Mouse (Mus musculus): Measurements from ENCODE around the gene Dlx1.

Gene Dlx1

DNA sequence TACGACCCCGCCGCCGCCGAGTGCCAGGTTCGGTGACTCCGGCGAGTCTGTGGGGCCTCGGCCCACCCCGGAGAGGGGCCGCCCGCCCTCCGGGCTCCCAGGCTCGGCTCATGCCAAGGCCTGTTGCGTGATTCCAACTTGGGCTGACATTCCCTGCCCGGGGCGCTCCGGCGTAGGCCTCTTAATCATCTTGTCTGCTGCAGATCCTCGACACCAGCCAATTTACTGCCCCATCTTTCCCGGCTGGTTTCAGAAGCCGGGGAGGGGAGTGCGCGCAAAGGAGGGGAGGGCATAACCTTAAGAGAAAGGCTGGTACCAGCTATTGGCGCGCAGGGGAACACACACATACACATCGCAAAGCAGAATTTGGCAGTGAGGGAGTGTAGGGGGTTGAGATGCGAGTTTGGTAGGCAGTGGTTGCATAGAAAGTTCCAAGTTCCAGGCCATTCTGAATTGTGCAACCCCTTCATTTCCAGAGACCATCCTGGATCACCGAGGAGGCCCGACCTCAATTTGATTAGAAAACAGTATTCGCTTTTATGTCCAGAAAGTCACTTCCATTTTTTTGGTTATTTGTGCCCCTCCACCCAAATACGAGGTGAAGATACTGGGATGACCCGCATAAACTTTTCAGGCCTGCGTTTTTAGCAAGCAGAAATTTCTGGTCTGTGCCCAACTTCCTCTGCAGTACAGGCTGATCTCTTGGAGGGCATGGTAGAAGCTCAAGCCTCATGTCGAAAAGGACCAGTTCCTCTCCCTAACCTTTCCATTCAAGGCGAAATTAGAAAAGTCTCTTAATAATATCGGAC, 13.7 kb downstream of the Dlx1 start:
- POLR2A ChIA-PET, result interaction anchor here in 2 of 4 experiments (1.0 to 7.2 kb wide), 4 partner anchors 8 to 89 kb away, joined by 3 to 58 read pairs (median 34); partner anchors contain the start of genes Dlx1 (in 1 of the 2) and Metap1d (in 1 of the 2)
- CTCF ChIA-PET, result interaction anchor here in 1 of 4 experiments (1.1 kb wide), 1 partner anchor 12 kb away, joined by 3 read pairs; no protein-coding TSS in a partner anchor

- ChIA-PET CTCF (interaction anchor here in 1 of 4 experiments (1.1 kb wide), 1 partner anchor 13 kb away, joined by 3 read pairs; no protein-coding TSS in a partner anchor), POLR2A (interaction anchor here in 2 of 4 experiments (1.5 to 7.2 kb wide), 4 partner anchors 9 to 14 kb away, joined by 7 to 58 read pairs (median 34); partner anchors contain the start of gene Dlx1 (in 1 of the 2))
Observed at GRCm38 (mm10) chr2:71542227-71542815, 14.4 kb downstream of the Dlx1 start.

- ChIA-PET POLR2A (interaction anchor here (0.6 to 7.2 kb wide), 7 partner anchors 10 to 186 kb away, joined by 3 to 58 read pairs (median 7); partner anchors contain the start of gene Dlx1 (in 1 of the 4)), CTCF (no interaction called here)
Observed at GRCm38 (mm10) chr2:71542816-71543301, 14.9 kb downstream of the Dlx1 start.

DNA sequence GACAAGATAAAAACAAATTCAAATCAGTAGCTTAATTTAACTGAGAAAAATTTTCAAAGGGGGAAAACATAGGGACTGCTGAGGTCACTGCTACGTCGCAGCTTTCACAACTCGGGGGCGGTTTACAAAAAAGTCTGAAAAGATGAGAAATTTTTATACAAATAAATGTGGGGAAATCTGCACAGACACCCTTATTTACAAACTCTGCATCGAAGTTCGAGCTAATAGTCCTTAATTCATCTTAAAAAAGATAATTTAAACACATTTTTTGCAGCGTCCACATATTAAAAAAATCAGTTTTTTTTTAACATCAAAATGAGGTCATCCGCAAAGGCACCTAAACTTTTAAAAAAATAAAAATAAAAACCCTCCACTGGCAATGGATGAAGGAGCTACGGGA, 15.6 kb downstream of the Dlx1 start:
- ChIA-PET POLR2A (interaction anchor here in 3 of 4 experiments (0.6 to 7.2 kb wide), 6 partner anchors 10 to 187 kb away, joined by 3 to 58 read pairs (median 10); partner anchors contain the start of gene Dlx1 (in 1 of the 3)), CTCF (no interaction called here)

DNA sequence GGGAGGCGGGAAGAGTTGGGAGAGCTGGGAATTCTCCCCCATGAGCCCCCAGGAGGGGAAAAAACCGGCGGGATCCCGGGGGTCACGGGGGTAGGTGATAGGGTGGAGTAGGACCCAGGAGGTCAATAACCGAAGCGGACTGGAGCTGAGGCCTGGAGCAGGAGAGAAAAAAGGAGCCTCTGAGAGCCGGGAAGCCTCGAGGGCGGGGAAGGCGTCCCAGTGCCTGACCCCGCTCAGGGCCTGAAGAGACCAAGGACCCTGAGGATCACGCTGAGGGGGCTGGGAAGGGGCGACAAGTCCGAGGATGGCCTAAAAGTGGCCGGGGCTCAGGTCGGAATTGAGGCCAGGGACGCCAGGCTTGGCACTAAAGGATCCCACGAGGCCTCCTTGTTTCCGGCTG, 16.0 kb downstream of the Dlx1 start:
- ChIA-PET POLR2A (interaction anchor here in 3 of 4 experiments (0.8 to 7.2 kb wide), 8 partner anchors 7 to 173 kb away, joined by 3 to 58 read pairs (median 6); partner anchors contain the start of gene Dlx1 (in 1 of the 3)), CTCF (no interaction called here)

DNA sequence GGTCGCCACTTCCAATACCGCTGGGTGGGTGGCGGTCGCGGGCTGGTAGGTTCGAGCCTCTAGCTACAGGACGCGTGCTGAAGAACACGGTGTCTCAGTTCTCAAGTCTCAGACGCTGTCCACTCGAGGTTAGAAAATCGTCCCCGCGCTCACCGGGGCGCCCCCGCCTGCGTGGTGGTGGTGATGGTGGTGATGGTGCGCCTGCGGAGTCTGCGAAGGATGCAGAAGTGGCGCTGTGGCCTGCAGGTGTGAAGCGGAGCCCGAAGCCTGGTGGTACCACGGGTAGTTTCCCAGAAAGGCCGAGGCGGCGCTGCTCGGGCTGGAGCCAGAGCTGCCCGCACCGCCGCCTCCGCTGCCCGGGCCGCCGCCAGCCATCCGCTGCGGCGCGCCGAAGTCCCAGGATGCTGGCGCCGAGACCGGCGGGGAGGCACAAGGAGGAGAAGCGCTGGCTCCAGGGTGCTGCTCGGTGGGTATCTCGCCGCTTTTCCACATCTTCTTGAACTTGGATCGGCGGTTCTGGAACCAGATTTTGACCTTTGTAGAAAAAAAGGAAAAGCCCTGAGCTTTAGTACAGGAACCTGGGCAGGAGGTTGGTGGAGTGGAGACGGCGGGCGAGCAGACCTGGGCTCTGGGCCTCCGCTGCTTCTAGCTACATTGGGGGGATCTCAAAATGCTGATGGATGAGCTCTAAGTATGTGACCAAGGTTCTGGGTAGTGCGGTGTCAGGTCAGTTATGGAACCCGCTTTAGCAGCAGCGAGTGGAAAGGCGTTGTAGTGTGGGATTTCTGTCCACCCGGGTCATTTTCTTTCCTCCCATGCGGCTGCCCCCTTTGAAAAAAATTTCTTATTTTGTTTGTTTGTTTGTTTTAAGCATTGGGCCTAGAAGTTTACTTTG, 16.7 kb downstream of the Dlx1 start:
- ChIA-PET POLR2A (interaction anchor here (0.5 to 7.2 kb wide), 16 partner anchors 8 to 404 kb away, joined by 3 to 58 read pairs (median 4); partner anchors contain the start of gene Dlx1 (in 1 of the 4)), CTCF (interaction anchor here in 1 of 4 experiments (1.1 kb wide), 1 partner anchor 17 kb away, joined by 4 read pairs; the partner anchor contains the start of gene Dlx1)

- POLR2A ChIA-PET, result interaction anchor here (0.6 to 7.2 kb wide), 16 partner anchors 9 to 405 kb away, joined by 3 to 58 read pairs (median 4); partner anchors contain the start of genes Dlx1 (in 1 of the 4), Dync1i2 (in 1 of the 4) and Metap1d (in 1 of the 4)
- CTCF ChIA-PET, result interaction anchor here in 1 of 4 experiments (1.1 kb wide), 1 partner anchor 17 kb away, joined by 4 read pairs; the partner anchor contains the start of gene Dlx1
Observed at GRCm38 (mm10) chr2:71545401-71545881, 17.5 kb downstream of the Dlx1 start.

- ChIA-PET POLR2A (interaction anchor here (0.8 to 7.2 kb wide), 14 partner anchors 11 to 406 kb away, joined by 3 to 58 read pairs (median 4); partner anchors contain the start of genes Dlx1 (in 1 of the 4), Dync1i2 (in 1 of the 4) and Metap1d (in 1 of the 4)), CTCF (interaction anchor here in 2 of 4 experiments (1.4 to 1.7 kb wide), 2 partner anchors 10 kb away, joined by 3 to 5 read pairs; no protein-coding TSS in a partner anchor)
Observed at GRCm38 (mm10) chr2:71545882-71546639, 18.1 kb downstream of the Dlx1 start.

DNA sequence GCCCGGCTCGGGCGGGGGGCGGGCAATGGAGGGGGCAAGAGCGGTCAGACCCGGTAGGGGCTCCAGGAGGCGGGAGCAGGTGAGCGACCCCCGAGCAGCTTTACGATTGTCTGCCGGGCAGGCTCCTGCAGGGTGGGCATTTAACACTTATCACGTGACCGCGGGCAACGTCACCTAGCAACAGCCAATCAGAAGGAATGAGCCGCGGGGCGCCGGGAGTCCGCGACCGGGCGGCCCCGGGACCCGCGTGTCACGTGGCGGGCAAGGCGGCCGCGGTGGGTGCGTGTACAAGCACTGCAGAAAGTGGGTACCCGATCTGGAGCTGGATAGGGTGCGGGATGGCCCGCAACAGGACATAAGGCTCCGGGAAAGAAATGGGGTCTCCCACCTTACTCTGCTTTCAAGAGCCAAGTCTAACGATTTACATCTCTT, 18.7 kb downstream of the Dlx1 start, which contains the start of gene Dlx2:
Dlx2 (minus strand) TSS at position 115 of the 432 bp plus-strand sequence.
- CTCF ChIA-PET, result interaction anchor here in 2 of 4 experiments (1.4 to 1.7 kb wide), 2 partner anchors 10 kb away, joined by 3 to 5 read pairs; no protein-coding TSS in a partner anchor
- POLR2A ChIA-PET, result interaction anchor here in 3 of 4 experiments (0.5 to 7.2 kb wide), 10 partner anchors 12 to 335 kb away, joined by 3 to 58 read pairs (median 4); partner anchors contain the start of genes Metap1d (in 2 of the 3), Dlx1 (in 1 of the 3) and Dync1i2 (in 1 of the 3)

DNA sequence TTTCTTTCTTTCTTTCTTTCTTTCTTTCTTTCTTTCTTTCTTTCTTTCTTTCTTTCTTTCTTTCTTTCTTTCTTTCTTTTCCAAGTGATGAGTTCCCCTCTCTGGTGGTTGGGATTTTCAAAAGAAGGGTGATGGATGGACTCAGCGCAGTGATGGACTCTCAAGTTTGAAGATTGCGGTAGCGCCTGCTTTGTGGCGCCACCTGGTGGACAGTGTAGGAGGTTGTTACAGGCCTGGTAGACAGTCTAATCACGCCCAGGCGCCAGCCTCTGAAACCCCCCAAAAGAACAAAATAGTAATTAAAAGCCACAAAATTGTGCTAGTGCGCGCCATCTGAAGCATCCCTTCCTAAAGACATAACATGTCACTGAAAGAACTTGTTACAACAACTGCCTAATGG, 19.9 kb downstream of the Dlx1 start:
- CTCF ChIA-PET, result interaction anchor here in 1 of 4 experiments (1.7 kb wide), 1 partner anchor 8 kb away, joined by 5 read pairs; no protein-coding TSS in a partner anchor

DNA sequence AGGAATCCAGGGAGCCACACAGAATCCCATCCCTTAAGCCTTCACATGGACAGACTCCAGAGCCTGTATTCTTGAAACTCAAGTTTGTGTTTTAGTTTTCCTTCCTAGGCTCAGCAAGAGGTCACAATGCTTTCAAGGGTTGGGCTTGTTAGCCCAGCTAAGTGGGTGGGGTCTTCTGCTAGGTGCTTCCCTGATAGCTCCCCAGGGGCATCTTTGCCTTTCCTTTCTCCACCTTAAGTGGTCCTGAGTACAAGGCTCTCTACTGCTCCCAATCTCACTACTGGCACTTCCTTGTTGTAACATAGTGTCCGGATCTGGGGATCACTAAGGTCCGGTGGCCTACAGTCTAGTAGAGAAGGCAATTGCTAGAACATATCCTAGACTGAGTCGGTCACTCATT, 22.4 kb downstream of the Dlx1 start:
- POLR2A ChIA-PET, result interaction anchor here in 3 of 4 experiments (0.6 to 1.0 kb wide), 3 partner anchors 30 to 186 kb away, joined by 3 to 5 read pairs (median 3); no protein-coding TSS in a partner anchor
- CTCF ChIA-PET, result interaction anchor here in 2 of 4 experiments (0.5 to 1.0 kb wide), 2 partner anchors 99 to 222 kb away, joined by 3 read pairs; no protein-coding TSS in a partner anchor

More for the DNA sequence above, 19.9 kb downstream of the Dlx1 start:
- POLR2A ChIA-PET, result interaction anchor here in 1 of 4 experiments (7.2 kb wide), 1 partner anchor 20 kb away, joined by 58 read pairs; the partner anchor contains the start of gene Dlx1

GRCm38 (mm10) chr2:71551704-71552103, 23.8 kb downstream of the Dlx1 start:
- CTCF ChIA-PET, result interaction anchor here in 1 of 4 experiments (0.6 kb wide), 1 partner anchor 247 kb away, joined by 3 read pairs; no protein-coding TSS in a partner anchor

GRCm38 (mm10) chr2:71556071-71556470, 28.2 kb downstream of the Dlx1 start:
- POLR2A ChIA-PET, result interaction anchor here in 2 of 4 experiments (0.7 to 1.2 kb wide), 4 partner anchors 10 to 103 kb away, joined by 3 to 4 read pairs (median 3); partner anchors contain the start of gene Metap1d (in 2 of the 2)

More at GRCm38 (mm10) chr2:71551704-71552103, 23.8 kb downstream of the Dlx1 start:
- POLR2A ChIA-PET, result interaction anchor here in 3 of 4 experiments (0.5 to 1.6 kb wide), 8 partner anchors 13 to 277 kb away, joined by 3 to 9 read pairs (median 3); partner anchors contain the start of genes Dlx1 (in 1 of the 3) and Metap1d (in 1 of the 3)

GRCm38 (mm10) chr2:71566466-71566865, 38.6 kb downstream of the Dlx1 start:
- ChIA-PET CTCF (interaction anchor here in 2 of 4 experiments (0.6 to 1.0 kb wide), 2 partner anchors 25 to 261 kb away, joined by 4 to 8 read pairs; no protein-coding TSS in a partner anchor), POLR2A (interaction anchor here in 3 of 4 experiments (0.5 to 1.2 kb wide), 5 partner anchors 10 to 233 kb away, joined by 3 to 4 read pairs (median 3); no protein-coding TSS in a partner anchor)

More at GRCm38 (mm10) chr2:71556071-71556470, 28.2 kb downstream of the Dlx1 start:
- CTCF ChIA-PET, result interaction anchor here (0.6 to 2.0 kb wide), 20 partner anchors 9 to 1084 kb away, joined by 3 to 8 read pairs (median 3); partner anchors contain the start of genes Dlx2 (in 2 of the 4) and Metap1d (in 1 of the 4)

DNA sequence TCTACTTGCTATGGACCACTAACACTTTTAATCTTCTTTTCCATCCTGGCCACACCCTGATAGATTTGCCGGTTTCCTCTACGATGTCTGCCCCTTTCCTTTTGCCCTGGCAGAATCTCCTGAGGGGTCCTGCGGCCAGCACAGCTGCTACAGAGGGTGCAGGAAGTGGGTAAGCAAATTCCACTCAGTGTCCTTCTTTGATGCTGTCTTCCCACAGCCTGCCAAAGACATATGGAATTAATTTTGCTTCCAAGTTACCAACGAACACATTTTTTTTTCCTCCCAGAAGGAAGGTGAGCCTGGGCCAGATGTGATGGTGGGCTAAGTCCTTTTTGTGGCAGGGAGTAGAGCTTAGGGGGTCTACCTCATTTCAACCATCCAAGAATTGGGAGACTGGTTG, 45.8 kb downstream of the Dlx1 start:
- CTCF ChIA-PET, result no interaction called here
- POLR2A ChIA-PET, result no interaction called here
